21 mouse cellular contexts compared by ENCODE assay signal in the genomic region with DNA sequence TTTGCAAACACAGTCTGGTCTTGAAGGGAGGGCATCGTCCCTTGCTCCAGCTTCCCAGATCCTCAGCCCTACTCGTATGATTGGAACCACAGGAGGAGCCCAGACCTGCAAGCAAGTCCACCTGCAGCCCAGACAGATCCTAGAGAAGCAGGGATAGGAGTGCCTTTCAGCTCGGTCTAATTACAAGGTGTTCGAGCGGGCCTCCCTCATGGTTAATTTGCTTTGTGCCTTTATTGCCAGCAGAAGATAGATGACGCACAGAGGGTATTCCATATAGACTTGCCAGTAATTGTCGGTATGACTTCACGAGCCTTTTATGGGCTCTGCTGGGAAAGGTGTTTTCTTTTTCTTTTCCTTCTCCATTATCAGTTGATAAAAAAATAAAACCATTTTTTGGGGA.
DNase-seq lines count a peak whose midpoint lies in the region; ATAC-seq lines count a peak whose summit lies in the region.
"Had no signal": no experiment of that assay in that cellular context is flagged by ENCODE, and none has a peak within 500 bp of the region (broad histone marks: within the 10 kb centered on the region; RNA-seq: fewer than 3 reads in every experiment).

No protein-coding gene starts in this region.

- no peaks in the 10 kb centered on the region for H3K4me1 ChIP-seq in heart, embryonic 12.5 days (replicated peaks)
- H3K4me1 ChIP-seq in neural tube, embryonic 13.5 days (replicated peaks): peaks cover 11% of the 10 kb centered on the region; the same call in 1 of the 2 replicates
- H3K4me1 ChIP-seq: embryonic facial prominence, embryonic 15.5 days; forebrain, embryonic 12.5 days had no signal

- no peak overlapping the region for H3K9ac ChIP-seq in heart, embryonic 12.5 days
- H3K9ac ChIP-seq in neural tube, embryonic 13.5 days: no peak overlapping the region
- H3K9ac ChIP-seq: embryonic facial prominence, embryonic 12.5 days; embryonic facial prominence, embryonic 15.5 days; forebrain, embryonic 12.5 days had no signal

- H3K4me3 ChIP-seq in heart, embryonic 12.5 days: no peak overlapping the region
- H3K4me3 ChIP-seq in neural tube, embryonic 13.5 days: no peak overlapping the region
- H3K4me3 ChIP-seq: embryonic facial prominence, embryonic 12.5 days; embryonic facial prominence, embryonic 15.5 days; erythroblast, embryonic 14.5 days; forebrain, embryonic 10.5 days; forebrain, embryonic 12.5 days had no signal

- peaks cover 8% of the 10 kb centered on the region; the same call in 1 of the 2 replicates for H3K27me3 ChIP-seq in heart, embryonic 12.5 days (replicated peaks)
- no peaks in the 10 kb centered on the region for H3K27me3 ChIP-seq in neural tube, embryonic 13.5 days
- H3K27me3 ChIP-seq: embryonic facial prominence, embryonic 15.5 days had no signal

- H3K27ac ChIP-seq in heart, embryonic 12.5 days (ENCODE audit: poor library complexity, severe bottlenecking): no peak overlapping the region
- 0 out of 2 replicates have a peak overlapping the region, but pooled peaks have one; percentile 1 for H3K27ac ChIP-seq in neural tube, embryonic 13.5 days (replicated peaks)
- H3K27ac ChIP-seq: embryonic facial prominence, embryonic 12.5 days; embryonic facial prominence, embryonic 15.5 days; forebrain, embryonic 10.5 days; forebrain, embryonic 12.5 days had no signal

- no peaks in the 10 kb centered on the region for H3K9me3 ChIP-seq in heart, embryonic 12.5 days (replicated peaks)
- H3K9me3 ChIP-seq in neural tube, embryonic 13.5 days: no peaks in the 10 kb centered on the region
- H3K9me3 ChIP-seq: embryonic facial prominence, embryonic 12.5 days; embryonic facial prominence, embryonic 15.5 days; forebrain, embryonic 10.5 days; forebrain, embryonic 12.5 days had no signal

- no peaks in the 10 kb centered on the region for H3K36me3 ChIP-seq in heart, embryonic 12.5 days
- H3K36me3 ChIP-seq in neural tube, embryonic 13.5 days: no peaks in the 10 kb centered on the region
- H3K36me3 ChIP-seq: embryonic facial prominence, embryonic 12.5 days; embryonic facial prominence, embryonic 15.5 days; forebrain, embryonic 10.5 days; forebrain, embryonic 12.5 days had no signal

- no peak for ATAC-seq in heart, embryonic 12.5 days (ENCODE audit: insufficient number of reproducible peaks, low FRiP score)
- ATAC-seq in neural tube, embryonic 13.5 days (ENCODE audit: low read depth): no peak
- ATAC-seq: forebrain, embryonic 14.5 days; forebrain, embryonic 16.5 days had no signal

- DNase-seq in cerebellum, postnatal 14 days: peak; percentile 32 to 58
- no peak for DNase-seq in cerebellum, adult 18-20 months
- peak; percentile 74 for DNase-seq in heart, adult 11 months
- DNase-seq in neural tube, embryonic 10.5 days (ENCODE audit: extremely low spot score, low spot score): no peak
- DNase-seq in spleen, postnatal 4 days (ENCODE audit: low spot score in 2 of 2): peak; percentile 1 to 30
- no peak for DNase-seq in spleen, postnatal 10 days (ENCODE audit: low spot score in 2 of 2)
- DNase-seq: adrenal gland, adult 2 months; adrenal gland, postnatal 10 days; adrenal gland, postnatal 25 days; cerebellum, adult 11 months; cerebellum, adult 9-11 months; embryo, embryonic 11 days had no signal

- WGBS in heart, embryonic 12.5 days: 83% methylated on average over 8 of the region's 8 CpGs
- WGBS in neural tube, embryonic 13.5 days: 48% methylated on average over 8 of the region's 8 CpGs

- no peak overlapping the region for H3K4me2 ChIP-seq in heart, embryonic 12.5 days
- H3K4me2 ChIP-seq in neural tube, embryonic 13.5 days: no peak overlapping the region
- H3K4me2 ChIP-seq: embryonic facial prominence, embryonic 12.5 days; embryonic facial prominence, embryonic 15.5 days; forebrain, embryonic 12.5 days had no signal

Comparison
In these comparisons a context has a peak if more than half of its experiments do, and no peak if none do; other contexts are left out.
1. DNase-seq: peak in cerebellum, postnatal 14 days (2 of 2), heart, adult 11 months (single experiment) and spleen, postnatal 4 days (2 of 2); none in cerebellum, adult 18-20 months (0 of 2), neural tube, embryonic 10.5 days (single experiment) and spleen, postnatal 10 days (0 of 2).